Mouse (Mus musculus): ENCODE measurements around the gene Ldb3. TPM values are rescaled to one million over a fixed set of nuclear protein-coding genes. Genes with fewer than 3 reads are reported as not detected.

Gene Ldb3
- polyA plus RNA-seq, 1 experiment from 2014 or later: 0.48 TPM

DNA sequence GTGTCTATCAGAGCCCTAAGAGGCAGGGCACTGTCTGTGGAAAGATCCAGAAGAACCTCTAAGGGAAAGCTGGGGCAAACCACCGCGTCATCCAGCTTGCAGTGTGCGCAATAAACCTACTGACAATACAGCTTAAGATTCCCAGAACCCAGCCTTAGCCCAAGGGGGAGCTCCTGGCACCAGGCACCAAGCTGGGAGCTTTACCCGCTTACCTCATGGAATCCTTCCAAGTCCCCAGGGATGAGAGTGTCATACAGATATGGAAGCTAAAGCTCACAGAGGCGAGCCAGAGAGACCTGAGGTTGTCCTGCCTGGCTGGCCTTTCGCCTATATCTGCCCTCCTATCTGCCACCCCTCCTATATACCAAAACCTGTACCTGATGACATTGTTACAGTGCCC lies 44.9 kb downstream of the Ldb3 start:
- H3K4me3 ChIP-seq: no peak overlapping the region
- WGBS: 73% methylated on average over 6 of the region's 6 CpGs
- H3K27ac ChIP-seq: no peak overlapping the region
- peaks cover 11% of the 10 kb centered on the region for H3K4me1 ChIP-seq
- H3K36me3 ChIP-seq: no peaks in the 10 kb centered on the region
- H3K9me3 ChIP-seq (replicated peaks): no peaks in the 10 kb centered on the region
- peaks cover 41% of the 10 kb centered on the region for H3K27me3 ChIP-seq (ENCODE audit: low read depth, poor library complexity, severe bottlenecking)
- no peak for DNase-seq (ENCODE audit: low spot score)

DNA sequence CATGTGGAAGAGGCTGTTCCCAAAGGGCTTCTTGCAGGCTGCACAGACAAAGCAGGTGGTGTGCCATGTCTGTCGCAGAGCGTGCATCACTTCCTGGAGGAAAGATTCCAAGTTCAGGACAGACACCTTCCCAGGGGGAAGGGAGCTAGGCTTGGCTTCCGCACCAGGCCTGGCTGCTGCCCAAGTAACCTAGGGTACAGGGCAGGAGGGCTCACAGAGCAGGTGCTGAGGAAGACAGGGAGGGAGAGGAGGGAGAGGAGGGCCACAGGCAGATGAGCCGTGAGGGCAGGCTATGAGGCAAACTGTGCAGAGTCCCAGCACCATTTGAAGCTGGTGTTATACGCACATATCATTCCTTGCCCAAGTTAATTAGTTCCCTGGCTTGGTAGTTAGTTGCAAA lies 46.6 kb downstream of the Ldb3 start:
- no peaks in the 10 kb centered on the region for H3K9me3 ChIP-seq (replicated peaks)
- H3K4me3 ChIP-seq: no peak overlapping the region
- peaks cover 38% of the 10 kb centered on the region for H3K27me3 ChIP-seq (ENCODE audit: low read depth, poor library complexity, severe bottlenecking)
- 92% methylated on average over 5 of the region's 5 CpGs for WGBS
- DNase-seq (ENCODE audit: low spot score): no peak
- peaks cover 6% of the 10 kb centered on the region for H3K4me1 ChIP-seq
- H3K36me3 ChIP-seq: no peaks in the 10 kb centered on the region
- H3K27ac ChIP-seq: no peak overlapping the region

DNA sequence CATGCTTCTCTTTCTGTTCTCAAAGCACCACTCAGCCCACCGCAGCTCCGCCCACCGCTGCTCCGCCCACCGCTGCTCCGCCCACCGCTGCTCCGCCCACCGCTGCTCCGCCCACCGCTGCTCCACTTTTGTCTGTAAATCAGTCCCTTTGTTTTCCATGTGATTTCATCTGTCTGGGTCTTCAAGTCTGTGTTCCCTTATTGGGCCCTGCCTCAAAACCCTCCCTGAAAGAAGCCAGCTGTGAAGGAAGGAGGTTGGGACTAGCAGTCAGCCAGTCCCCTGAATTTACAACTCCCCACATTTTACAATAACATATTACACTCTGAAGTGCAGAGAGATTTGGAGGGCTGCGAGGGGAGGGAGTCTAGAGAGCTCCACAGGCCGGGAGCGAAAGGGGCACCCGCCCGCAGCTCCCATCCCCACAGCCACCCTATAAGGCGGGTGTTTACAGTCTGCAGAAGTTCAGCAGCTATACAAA lies 47.8 kb downstream of the Ldb3 start:
- Histone ChIP-seq H3K4me3 (peak overlapping the region; percentile 25; the same call in 1 of the 2 replicates), H3K27ac (peak overlapping the region; percentile 79)
- WGBS: 8% methylated on average over 16 of the region's 17 CpGs

DNA sequence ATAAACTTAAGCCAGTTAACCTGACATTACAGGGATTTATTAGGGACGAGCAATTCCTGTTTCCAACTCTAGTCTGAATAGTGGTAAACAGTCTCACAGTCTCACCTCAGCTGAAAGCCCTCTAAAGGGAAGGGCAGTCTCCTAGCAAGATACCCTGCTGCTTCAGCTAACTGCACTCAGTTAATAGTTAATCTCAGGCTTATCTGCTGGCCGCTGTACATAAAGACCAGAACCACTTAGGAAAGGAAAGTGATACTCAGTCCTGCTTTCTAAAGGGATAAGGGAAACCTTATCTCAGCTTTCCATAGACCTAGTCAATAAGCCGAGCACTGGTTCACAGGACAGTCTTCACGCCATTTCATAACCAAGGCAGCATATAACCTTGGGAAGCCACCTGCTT lies 52.6 kb downstream of the Ldb3 start:
- Histone ChIP-seq H3K4me3 (no peak overlapping the region), H3K27ac (no peak overlapping the region), H3K36me3 (no peaks in the 10 kb centered on the region), H3K4me1 (peaks cover 4% of the 10 kb centered on the region), H3K27me3 (ENCODE audit: low read depth, poor library complexity, severe bottlenecking) (no peaks in the 10 kb centered on the region), H3K9me3 (replicated peaks) (no peaks in the 10 kb centered on the region)
- DNase-seq (ENCODE audit: low spot score): no peak
- 82% methylated on average over 4 of the region's 4 CpGs for WGBS

More for the DNA sequence above, 47.8 kb downstream of the Ldb3 start:
- no peaks in the 10 kb centered on the region for H3K36me3 ChIP-seq
- DNase-seq (ENCODE audit: low spot score): peak; percentile 45
- H3K27me3 ChIP-seq (ENCODE audit: low read depth, poor library complexity, severe bottlenecking): peaks cover 30% of the 10 kb centered on the region
- peaks cover 6% of the 10 kb centered on the region for H3K4me1 ChIP-seq
- H3K9me3 ChIP-seq (replicated peaks): no peaks in the 10 kb centered on the region

DNA sequence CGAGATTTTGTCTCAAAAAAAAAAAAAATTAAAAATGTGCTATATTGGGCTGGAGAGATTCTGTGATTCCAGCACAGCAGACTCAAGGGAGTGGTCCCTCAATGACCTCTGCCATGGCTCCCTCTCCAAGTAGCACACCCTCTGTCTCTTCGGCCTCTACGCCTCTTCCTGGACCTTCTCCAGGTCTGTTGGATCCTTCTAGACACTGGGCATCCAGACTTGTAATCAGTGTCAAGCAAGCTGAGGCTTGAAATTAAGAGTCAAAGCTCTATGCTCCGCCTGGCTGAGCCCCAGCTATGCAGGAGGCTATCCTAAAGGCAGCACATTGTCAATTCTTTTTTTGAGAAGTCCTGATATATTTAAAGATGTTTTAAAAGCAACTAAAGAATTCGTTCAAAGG lies 54.9 kb downstream of the Ldb3 start:
- DNase-seq (ENCODE audit: low spot score): no peak
- H3K4me1 ChIP-seq: no peaks in the 10 kb centered on the region
- 80% methylated on average over 5 of the region's 5 CpGs for WGBS

DNA sequence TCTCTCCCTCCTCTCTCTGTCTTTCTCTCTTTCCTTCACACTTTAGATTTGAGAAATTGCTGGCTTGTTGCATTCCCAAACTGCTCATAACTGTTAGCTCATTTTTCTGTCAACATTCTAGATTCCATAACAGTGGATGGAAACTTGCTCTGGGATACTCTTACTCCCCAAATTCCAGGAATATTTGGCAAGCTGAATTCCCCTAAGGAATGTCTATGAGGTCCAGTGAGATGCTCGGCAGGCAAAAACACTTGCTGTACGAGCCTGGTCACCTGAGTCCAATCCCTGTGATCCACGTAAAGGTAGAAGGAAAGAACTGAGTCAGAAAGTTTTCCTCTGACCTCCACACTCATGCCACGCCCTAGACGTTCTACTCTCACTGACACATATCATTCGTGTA lies 55.9 kb downstream of the Ldb3 start:
- no peak for DNase-seq (ENCODE audit: low spot score)
- peaks cover 16% of the 10 kb centered on the region for H3K27me3 ChIP-seq (ENCODE audit: low read depth, poor library complexity, severe bottlenecking)
- no peak overlapping the region for H3K4me3 ChIP-seq
- 86% methylated on average over 6 of the region's 6 CpGs for WGBS
- no peaks in the 10 kb centered on the region for H3K36me3 ChIP-seq
- no peaks in the 10 kb centered on the region for H3K4me1 ChIP-seq
- H3K9me3 ChIP-seq (replicated peaks): no peaks in the 10 kb centered on the region
- H3K27ac ChIP-seq: no peak overlapping the region

More for the DNA sequence above, 54.9 kb downstream of the Ldb3 start:
- H3K36me3 ChIP-seq: no peaks in the 10 kb centered on the region
- no peaks in the 10 kb centered on the region for H3K9me3 ChIP-seq (replicated peaks)
- no peak overlapping the region for H3K27ac ChIP-seq
- H3K27me3 ChIP-seq (ENCODE audit: low read depth, poor library complexity, severe bottlenecking): peaks cover 6% of the 10 kb centered on the region
- no peak overlapping the region for H3K4me3 ChIP-seq

DNA sequence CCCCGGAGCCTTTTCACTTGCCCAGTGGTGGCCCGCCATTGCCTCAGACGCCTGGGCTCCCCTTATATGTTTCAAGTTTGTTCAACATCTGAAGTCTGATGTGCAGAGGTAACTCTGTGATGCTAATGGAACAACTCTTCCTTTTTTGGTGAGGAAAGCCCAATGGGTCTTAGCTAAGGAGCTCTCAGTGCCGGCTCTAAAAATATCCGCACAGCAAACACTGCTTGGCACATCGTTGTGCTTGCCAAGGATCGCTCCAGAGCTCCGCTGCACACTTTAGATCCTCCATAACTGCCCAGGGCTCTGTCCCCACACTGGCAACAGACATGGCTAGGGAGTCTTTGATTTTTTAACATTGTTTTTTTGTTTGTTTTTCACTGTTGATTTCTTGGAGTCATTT lies 59.7 kb downstream of the Ldb3 start:
- Histone ChIP-seq H3K36me3 (no peaks in the 10 kb centered on the region), H3K4me3 (no peak overlapping the region), H3K27ac (no peak overlapping the region), H3K4me1 (no peaks in the 10 kb centered on the region), H3K27me3 (ENCODE audit: low read depth, poor library complexity, severe bottlenecking) (peaks cover 18% of the 10 kb centered on the region), H3K9me3 (replicated peaks) (no peaks in the 10 kb centered on the region)
- no peak for DNase-seq (ENCODE audit: low spot score)
- WGBS: 77% methylated on average over 8 of the region's 8 CpGs

DNA sequence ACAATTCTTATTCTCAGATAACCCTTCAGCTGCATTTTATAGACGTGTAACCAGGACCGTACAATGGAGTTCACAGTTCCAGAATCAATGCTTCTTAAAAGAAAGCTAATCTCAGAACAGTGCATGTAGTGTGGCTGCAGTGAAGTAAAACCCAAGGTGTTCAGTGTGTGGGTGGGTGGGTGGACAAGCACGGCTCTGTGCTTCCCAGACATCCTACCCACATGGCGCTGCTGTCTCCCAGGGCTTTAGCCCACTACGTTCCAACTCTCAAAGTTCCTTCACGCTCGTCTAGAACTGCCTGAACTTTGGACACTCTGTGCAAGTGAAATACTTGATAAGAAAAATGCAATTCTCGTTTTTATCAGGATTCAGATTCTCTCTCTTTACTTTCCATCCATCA lies 65.8 kb downstream of the Ldb3 start, which contains the start of gene 9230112D13Rik:
TSS of gene 9230112D13Rik (minus strand) at position 101 of the 400 bp plus-strand sequence.
- Histone ChIP-seq H3K27me3 (ENCODE audit: low read depth, poor library complexity, severe bottlenecking) (peaks cover 4% of the 10 kb centered on the region; the same call in 1 of the 2 replicates), H3K36me3 (no peaks in the 10 kb centered on the region), H3K4me3 (no peak within 1 kb of the TSS), H3K4me1 (no peaks in the 10 kb centered on the region), H3K27ac (no peak within 1 kb of the TSS), H3K9me3 (replicated peaks) (no peaks in the 10 kb centered on the region)
- 90% methylated on average over 8 of the region's 8 CpGs for WGBS
- DNase-seq (ENCODE audit: low spot score): no peak

DNA sequence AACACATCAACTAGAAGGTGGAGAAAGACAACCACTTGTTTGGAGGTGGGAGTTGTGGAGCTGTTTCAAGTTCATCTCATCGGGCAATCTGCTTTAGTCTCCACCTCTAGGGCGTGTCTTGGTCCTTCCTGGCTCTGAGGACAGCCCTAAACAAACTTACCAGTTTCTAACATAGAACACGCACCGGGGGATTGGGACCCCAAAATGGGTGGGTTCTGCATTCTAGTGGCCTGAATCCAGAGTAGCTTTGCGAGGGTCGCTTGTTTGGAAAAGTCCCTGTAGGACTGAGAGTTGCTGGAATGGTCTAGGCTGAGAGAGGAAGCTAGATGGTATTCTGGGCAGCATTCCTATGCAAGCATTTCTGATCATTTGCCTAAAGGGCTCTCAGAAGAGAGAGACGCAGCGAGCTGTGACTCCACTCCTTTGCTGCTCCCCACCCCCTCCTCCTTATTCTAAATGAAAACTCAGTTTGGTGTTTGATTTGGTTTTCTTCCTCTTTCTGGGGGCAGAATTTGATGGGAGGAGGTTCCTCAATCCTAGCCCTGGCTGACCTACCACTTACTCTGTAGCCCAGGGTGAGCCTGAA lies 70.4 kb downstream of the Ldb3 start:
- no peaks in the 10 kb centered on the region for H3K9me3 ChIP-seq (replicated peaks)
- DNase-seq (ENCODE audit: low spot score): no peak
- H3K27me3 ChIP-seq (ENCODE audit: low read depth, poor library complexity, severe bottlenecking): no peaks in the 10 kb centered on the region
- no peaks in the 10 kb centered on the region for H3K36me3 ChIP-seq
- H3K4me1 ChIP-seq: peaks cover 6% of the 10 kb centered on the region; the same call in 1 of the 2 replicates
- H3K4me3 ChIP-seq: no peak overlapping the region
- WGBS: 88% methylated on average over 8 of the region's 8 CpGs
- no peak overlapping the region for H3K27ac ChIP-seq

DNA sequence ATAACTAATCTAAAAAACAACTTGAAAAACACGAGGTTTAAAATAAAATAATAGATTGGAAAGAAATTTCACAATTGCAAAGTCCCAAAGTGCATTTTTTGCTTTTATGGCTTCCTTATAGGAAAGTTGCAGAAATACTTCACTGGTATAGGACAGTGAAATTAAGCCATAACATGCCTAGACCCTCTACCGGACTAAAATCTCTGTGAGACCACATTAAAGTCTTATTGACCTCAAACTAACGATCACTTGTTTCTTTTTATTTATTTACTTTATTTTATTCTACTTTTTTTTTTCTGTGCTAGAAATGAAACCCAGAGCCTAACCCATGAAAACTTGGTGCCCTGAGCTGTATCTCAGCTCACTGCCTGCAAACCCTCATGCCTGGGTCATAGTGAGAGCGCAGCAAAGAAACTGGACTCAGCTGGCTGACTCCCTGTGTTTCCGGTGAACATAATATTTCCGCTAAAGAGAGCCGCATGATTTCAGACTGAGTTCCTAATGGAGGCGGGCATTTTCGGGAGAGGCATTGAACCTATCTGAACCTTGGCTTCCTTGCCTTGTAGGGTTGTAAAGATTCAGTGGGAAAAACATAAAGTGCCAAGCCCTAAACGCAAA lies 71.4 kb downstream of the Ldb3 start:
- Histone ChIP-seq H3K9me3 (replicated peaks) (no peaks in the 10 kb centered on the region), H3K4me1 (peaks cover 6% of the 10 kb centered on the region; the same call in 1 of the 2 replicates), H3K27ac (no peak overlapping the region), H3K4me3 (no peak overlapping the region), H3K36me3 (no peaks in the 10 kb centered on the region), H3K27me3 (ENCODE audit: low read depth, poor library complexity, severe bottlenecking) (no peaks in the 10 kb centered on the region)
- WGBS: 94% methylated on average over 10 of the region's 10 CpGs
- no peak for DNase-seq (ENCODE audit: low spot score)

DNA sequence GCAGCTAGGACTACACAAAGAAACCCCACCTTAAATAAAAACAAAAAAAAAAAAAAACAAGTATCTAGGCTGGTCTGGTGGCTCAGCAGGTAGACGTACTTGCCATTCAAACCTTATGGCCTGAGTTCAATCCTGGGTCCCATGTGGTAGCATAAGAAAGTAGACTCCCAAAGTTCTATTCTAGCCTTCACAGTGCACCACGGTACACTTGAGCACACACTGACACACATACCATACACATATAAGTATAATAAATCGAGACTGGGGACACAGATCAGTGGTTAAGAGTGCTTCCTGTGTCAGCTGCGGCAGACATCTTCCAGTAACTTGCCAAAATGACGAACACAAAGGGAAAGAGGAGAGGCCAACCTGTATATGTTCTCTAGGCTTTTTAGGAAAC lies 72.6 kb downstream of the Ldb3 start:
- Histone ChIP-seq H3K4me1 (peaks cover 6% of the 10 kb centered on the region; the same call in 1 of the 2 replicates), H3K27me3 (ENCODE audit: low read depth, poor library complexity, severe bottlenecking) (no peaks in the 10 kb centered on the region), H3K9me3 (replicated peaks) (no peaks in the 10 kb centered on the region), H3K4me3 (no peak overlapping the region), H3K27ac (no peak overlapping the region), H3K36me3 (no peaks in the 10 kb centered on the region)
- DNase-seq (ENCODE audit: low spot score): no peak
- 89% methylated on average over 5 of the region's 5 CpGs for WGBS

DNA sequence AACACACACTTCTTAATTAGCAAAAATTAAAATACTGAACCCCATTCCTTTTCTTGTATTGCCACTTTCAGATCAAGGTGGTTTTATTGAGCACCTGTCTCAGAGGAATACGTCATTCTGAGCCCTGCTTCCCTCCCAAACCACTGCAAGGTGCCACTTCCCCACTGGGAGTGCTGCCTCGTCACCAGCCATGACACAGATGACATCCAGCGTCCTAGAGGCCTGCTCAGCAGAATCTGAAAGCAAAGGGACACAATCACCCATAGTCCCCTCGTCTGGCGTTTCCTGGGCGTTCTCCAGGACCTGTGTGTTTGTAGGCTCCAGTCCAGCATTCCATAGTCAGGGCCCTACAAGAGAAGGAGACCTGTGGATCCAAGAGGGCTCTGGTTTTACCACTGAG lies 74.4 kb downstream of the Ldb3 start:
- Histone ChIP-seq H3K27me3 (ENCODE audit: low read depth, poor library complexity, severe bottlenecking) (no peaks in the 10 kb centered on the region), H3K36me3 (no peaks in the 10 kb centered on the region), H3K4me1 (peaks cover 6% of the 10 kb centered on the region; the same call in 1 of the 2 replicates), H3K27ac (no peak overlapping the region), H3K9me3 (replicated peaks) (no peaks in the 10 kb centered on the region), H3K4me3 (no peak overlapping the region)
- 41% methylated on average over 6 of the region's 6 CpGs for WGBS
- no peak for DNase-seq (ENCODE audit: low spot score)

DNA sequence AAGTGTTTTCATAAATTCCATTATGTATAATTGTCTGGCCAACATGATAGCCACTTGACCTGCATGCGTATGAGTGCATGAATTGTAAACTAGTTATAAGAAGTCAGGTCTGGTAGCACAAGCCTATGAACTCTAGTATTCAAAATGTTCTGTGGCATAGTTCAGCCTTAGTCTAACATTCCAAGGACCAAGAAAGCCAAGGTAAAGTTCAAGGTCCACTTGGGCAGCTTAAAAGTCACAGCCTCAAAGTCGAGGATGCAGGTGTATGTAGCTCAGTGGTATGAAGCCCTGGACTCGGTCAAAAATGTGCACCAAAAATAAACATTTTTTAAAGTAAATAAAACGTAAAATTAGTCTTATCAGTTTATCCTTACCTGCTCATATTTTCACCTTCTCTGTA lies 75.9 kb downstream of the Ldb3 start:
- Histone ChIP-seq H3K4me3 (no peak overlapping the region), H3K9me3 (replicated peaks) (no peaks in the 10 kb centered on the region), H3K27ac (no peak overlapping the region), H3K27me3 (ENCODE audit: low read depth, poor library complexity, severe bottlenecking) (no peaks in the 10 kb centered on the region), H3K36me3 (no peaks in the 10 kb centered on the region), H3K4me1 (peaks cover 15% of the 10 kb centered on the region)
- DNase-seq (ENCODE audit: low spot score): no peak
- 87% methylated on average over 4 of the region's 4 CpGs for WGBS
